Mouse (Mus musculus) intestine, embryonic 14.5 days (tissue): ENCODE results near the gene St6galnac6. TPM values are rescaled to one million over a fixed set of nuclear protein-coding genes. Genes with fewer than 3 reads are reported as not detected.
A peak's percentile ranks its signal among the peaks of the same experiment; 100 is the strongest.

Experiments used
- ATAC-seq: fragments of 200-750 bp; cut with Nextera tagmentation; replicated peaks from 2 replicates; pipeline ENCODE4 v1.8.0; 2017; ENCODE audit warnings: low read depth, moderate number of reproducible peaks, moderate TSS enrichment, moderate library complexity; ENCODE audit not compliant: low FRiP score, low TSS enrichment
- DNase-seq: peaks from one replicate; pipeline ENCODE4 v3.0.0-alpha.2; 2018; ENCODE audit warnings: low spot score
- H3K27ac ChIP-seq: fragments of 300-500 bp; sonication (generic); 2 replicates; pipeline ENCODE4 v1.5.1; 2014; ENCODE audit warnings: low read depth, mild to moderate bottlenecking, control low read depth
- H3K27me3 ChIP-seq: fragments of 300-500 bp; sonication (generic); replicated peaks from 2 replicates; pipeline ENCODE4 v1.6.1; 2014; ENCODE audit warnings: low read length, control low read depth; ENCODE audit not compliant: control insufficient read depth, insufficient read depth
- H3K36me3 ChIP-seq: fragments of 300-500 bp; sonication (generic); 2 replicates; pipeline ENCODE4 v1.6.1; 2014; ENCODE audit warnings: low read length, control low read depth; ENCODE audit not compliant: control insufficient read depth, insufficient read depth
- H3K4me1 ChIP-seq: fragments of 300-500 bp; sonication (generic); replicated peaks from 2 replicates; pipeline ENCODE4 v1.6.1; 2014; ENCODE audit warnings: low read length, control low read depth, mixed read lengths; ENCODE audit not compliant: control insufficient read depth, insufficient read depth
- H3K4me2 ChIP-seq: fragments of 300-500 bp; sonication (generic); 2 replicates; pipeline ENCODE4 v1.6.1; 2014; ENCODE audit warnings: low read length
- H3K4me3 ChIP-seq: fragments of 300-500 bp; sonication (generic); 2 replicates; pipeline ENCODE4 v1.5.1; 2014; ENCODE audit warnings: low read depth, low read length, control low read depth, mixed read lengths
- H3K9ac ChIP-seq: fragments of 300-500 bp; sonication (generic); 2 replicates; pipeline ENCODE4 v1.6.1; 2014; ENCODE audit warnings: mild to moderate bottlenecking, low read length
- H3K9me3 ChIP-seq: fragments of 300-500 bp; sonication (generic); 2 replicates; pipeline ENCODE4 v1.6.1; 2016; ENCODE audit warnings: low read length, control low read depth; ENCODE audit not compliant: control insufficient read depth
- WGBS: fragments of 180-500 bp; shearing (Covaris S2); extraction: QIAGEN DNeasy Blood & Tissue Kit; methylation state at CpG from one replicate; pipeline ENCODE4 v1.1.7; 2014; 5-methylcytosine and 5-hydroxymethylcytosine counted together
- polyA plus RNA-seq: library from polyadenylated mRNA; unstranded; fragments of >200 nt; fragmentation: Nextera tagmentation; extraction: Ambion mirVana; gene quantifications from 2 replicates; pipeline ENCODE4 v1.2.1, GENCODE M21; 2014

Gene St6galnac6
- polyA plus RNA-seq, 1 experiment from 2014 or later, result 5.7 TPM

GRCm38 (mm10) chr2:32578146-32579046, 21.1 kb upstream of the St6galnac6 start:
- Histone ChIP-seq H3K4me1 (peaks cover 6% of the 10 kb centered on the region; the same call in 1 of the 2 replicates), H3K9me3 (no peaks in the 10 kb centered on the region), H3K27me3 (peaks cover 21% of the 10 kb centered on the region), H3K9ac (no peak overlapping the region), H3K36me3 (no peaks in the 10 kb centered on the region), H3K4me2 (no peak overlapping the region), H3K4me3 (no peak overlapping the region), H3K27ac (no peak overlapping the region)
- WGBS, result 43% methylated on average over 25 of the region's 30 CpGs
- DNase-seq, result no peak
- ATAC-seq, result no peak

- ATAC-seq (no peak), DNase-seq (peak; percentile 75)
- peaks cover 21% of the 10 kb centered on the region for H3K27me3 ChIP-seq
- H3K9me3 ChIP-seq, result no peaks in the 10 kb centered on the region
- no peaks in the 10 kb centered on the region for H3K36me3 ChIP-seq
- peaks cover 9% of the 10 kb centered on the region; the same call in 1 of the 2 replicates for H3K4me1 ChIP-seq
- H3K4me3 ChIP-seq, result peak overlapping the region; percentile 20; the same call in 1 of the 2 replicates
- H3K27ac ChIP-seq, result no peak overlapping the region
- WGBS, result 39% methylated on average over 19 of the region's 19 CpGs
- no peak overlapping the region for H3K9ac ChIP-seq
- peak overlapping the region; percentile 39 for H3K4me2 ChIP-seq
Observed at GRCm38 (mm10) chr2:32581450-32582095, 17.9 kb upstream of the St6galnac6 start.

- DNase-seq, result peak; percentile 87
- Histone ChIP-seq H3K36me3 (no peaks in the 10 kb centered on the region), H3K9ac (peak overlapping the region; percentile 4; the same call in 1 of the 2 replicates), H3K27me3 (peaks cover 16% of the 10 kb centered on the region), H3K4me2 (peak overlapping the region; percentile 59), H3K4me3 (peak overlapping the region; percentile 20; the same call in 1 of the 2 replicates), H3K27ac (no peak overlapping the region), H3K4me1 (peaks cover 17% of the 10 kb centered on the region), H3K9me3 (no peaks in the 10 kb centered on the region)
- WGBS, result 12% methylated on average over 37 of the region's 37 CpGs
- ATAC-seq, result peak; percentile 56
Observed at GRCm38 (mm10) chr2:32582830-32583799, 16.4 kb upstream of the St6galnac6 start.

GRCm38 (mm10) chr2:32585149-32585714, 14.3 kb upstream of the St6galnac6 start:
- Histone ChIP-seq H3K9me3 (no peaks in the 10 kb centered on the region), H3K4me2 (no peak overlapping the region), H3K36me3 (no peaks in the 10 kb centered on the region), H3K4me3 (no peak overlapping the region), H3K9ac (no peak overlapping the region), H3K27me3 (no peaks in the 10 kb centered on the region), H3K27ac (no peak overlapping the region), H3K4me1 (peaks cover 27% of the 10 kb centered on the region)
- DNase-seq (no peak), ATAC-seq (no peak)
- 79% methylated on average over 7 of the region's 7 CpGs for WGBS

- WGBS, result under 1% methylated on average over 36 of the region's 38 CpGs
- Histone ChIP-seq H3K4me3 (peak within 1 kb of the TSS; percentile 58), H3K4me2 (peak within 1 kb of the TSS; percentile 77), H3K9me3 (no peaks in the 10 kb centered on the region), H3K4me1 (peaks cover 27% of the 10 kb centered on the region), H3K9ac (peak within 1 kb of the TSS; percentile 59), H3K27me3 (no peaks in the 10 kb centered on the region), H3K36me3 (no peaks in the 10 kb centered on the region), H3K27ac (peak within 1 kb of the TSS; percentile 47)
- ATAC-seq (peak; percentile 81), DNase-seq (peak; percentile 95)
Observed at GRCm38 (mm10) chr2:32586871-32587351, 12.6 kb upstream of the St6galnac6 start, which contains the start of gene St6galnac4. Gene St6galnac4, plus strand, starts transcription at chr2:32587095.

GRCm38 (mm10) chr2:32587731-32588321, 11.7 kb upstream of the St6galnac6 start:
- Histone ChIP-seq H3K4me3 (peak overlapping the region; percentile 58), H3K4me2 (peak overlapping the region; percentile 77), H3K4me1 (peaks cover 26% of the 10 kb centered on the region), H3K27ac (no peak overlapping the region; the same call in 1 of the 2 replicates), H3K9ac (peak overlapping the region; percentile 59), H3K36me3 (no peaks in the 10 kb centered on the region), H3K27me3 (no peaks in the 10 kb centered on the region), H3K9me3 (no peaks in the 10 kb centered on the region)
- no peak for ATAC-seq
- 30% methylated on average over 9 of the region's 9 CpGs for WGBS
- DNase-seq, result no peak

GRCm38 (mm10) chr2:32589213-32589795, 10.2 kb upstream of the St6galnac6 start:
- Histone ChIP-seq H3K27me3 (no peaks in the 10 kb centered on the region), H3K27ac (no peak overlapping the region), H3K4me3 (no peak overlapping the region), H3K4me1 (peaks cover 20% of the 10 kb centered on the region), H3K9ac (no peak overlapping the region), H3K36me3 (peaks cover 4% of the 10 kb centered on the region; the same call in 1 of the 2 replicates), H3K9me3 (no peaks in the 10 kb centered on the region), H3K4me2 (no peak overlapping the region)
- ATAC-seq (no peak), DNase-seq (no peak)
- WGBS, result 67% methylated on average over 11 of the region's 11 CpGs
